Mouse (Mus musculus) heart, postnatal 10 days (tissue): ENCODE data around the gene Nol6. TPM values are rescaled to one million over a fixed set of nuclear protein-coding genes. Genes with fewer than 3 reads are reported as not detected.
"Not testable (repeated sequence)": the region's sequence is repeated elsewhere in the genome, so short reads cannot be mapped to it uniquely, and the experiment has no call there.

Experiments used
- DNase-seq, 2 experiments: peaks; one replicate each; pipeline ENCODE4 v3.0.0; 2021
- intact Hi-C: fragments of 180-260 bp; cut with DNase I; formaldehyde crosslinking; loops from one replicate; pipeline ENCODE4 v1.15.1; 2025
- total RNA-seq, 2 experiments: library from RNA; stranded (reverse); gene quantifications; 2 replicates each; pipeline ENCODE4 v1.2.3; 2021

Nol6 gene
- total RNA-seq, 2 experiments from 2014 or later, result 21.3 to 22.8 TPM

DNA sequence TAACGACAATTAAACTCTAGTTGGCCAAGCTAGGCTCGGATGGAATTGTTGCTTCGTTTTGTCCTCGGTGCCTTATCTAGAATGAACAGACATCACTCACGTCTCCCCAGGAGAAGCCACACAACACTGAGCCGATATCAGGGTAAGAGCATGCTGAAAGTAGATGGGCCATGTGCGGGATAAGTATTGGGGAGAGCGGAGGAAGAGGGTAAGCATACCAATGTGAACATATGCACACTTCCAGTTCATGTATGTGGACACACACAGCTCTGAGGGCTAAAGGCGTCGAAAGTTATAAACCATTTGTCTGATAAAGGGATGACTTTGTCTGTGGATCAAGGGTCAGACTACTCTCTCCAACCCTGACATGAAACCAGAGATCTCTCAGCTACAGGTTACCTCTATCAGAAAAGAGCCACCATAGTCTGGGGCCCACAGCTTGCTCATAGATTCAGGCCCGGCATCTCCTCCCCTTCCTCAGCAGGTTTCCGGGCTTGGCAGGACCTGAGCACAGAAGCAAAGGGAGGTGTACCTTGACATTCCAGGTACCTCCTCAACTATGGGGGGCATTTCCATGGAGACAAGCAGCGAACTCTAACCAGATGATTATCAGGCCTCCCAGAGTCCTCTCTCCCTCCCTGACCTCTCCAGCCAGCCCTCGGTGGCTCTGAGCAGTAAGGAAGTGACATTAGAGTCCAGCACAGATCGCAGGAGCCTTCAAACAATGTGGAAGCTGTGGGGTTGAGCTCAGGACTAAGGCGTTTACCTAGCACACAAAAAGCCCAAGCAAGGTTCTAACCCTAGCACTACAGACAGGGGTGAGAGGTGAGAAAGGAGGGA is 36.6 kb downstream of the Nol6 start:
- DNase-seq, result no peak
- intact Hi-C loops, result no loop called here

DNA sequence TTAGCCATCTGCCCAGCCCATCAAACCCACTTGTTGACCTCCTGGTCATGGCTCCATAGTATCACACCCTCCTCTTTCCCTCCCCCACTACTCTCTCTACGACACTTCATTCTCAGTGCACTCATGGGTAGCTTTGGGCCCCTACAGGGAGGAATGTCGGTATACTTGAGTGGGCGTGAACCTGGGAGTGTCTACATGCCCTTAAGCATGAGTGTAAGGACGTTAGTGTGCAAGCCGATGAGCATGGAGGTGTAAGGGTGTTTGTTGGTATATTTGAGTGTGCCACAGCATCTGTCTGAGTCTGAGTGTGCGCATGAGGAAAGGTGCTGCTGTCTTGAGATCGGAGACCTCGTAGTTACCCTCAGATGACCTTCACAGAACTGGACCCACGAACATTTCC is 37.3 kb downstream of the Nol6 start:
- intact Hi-C loops, result no loop called here
- DNase-seq, result no peak

DNA sequence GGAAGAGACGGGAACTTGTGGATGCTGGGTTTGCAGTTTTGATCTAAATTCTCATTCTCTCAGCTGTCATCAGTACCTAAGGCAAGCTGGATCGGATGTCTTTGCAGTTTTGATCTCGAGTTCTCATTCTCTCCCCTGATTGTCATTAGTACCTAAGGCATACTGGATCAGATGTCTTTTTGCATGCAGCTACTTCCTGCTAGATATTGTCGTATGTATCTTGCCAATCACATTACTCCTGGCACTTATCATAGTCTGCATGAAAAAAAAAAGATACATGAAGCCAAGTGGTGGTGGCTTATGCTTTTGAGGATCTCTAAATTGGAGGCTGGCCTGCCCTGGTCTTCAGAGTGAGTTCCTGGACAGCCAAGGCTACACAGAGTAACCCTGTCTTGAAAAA is 39.4 kb downstream of the Nol6 start:
- intact Hi-C loops, result no loop called here
- DNase-seq, result no peak

DNA sequence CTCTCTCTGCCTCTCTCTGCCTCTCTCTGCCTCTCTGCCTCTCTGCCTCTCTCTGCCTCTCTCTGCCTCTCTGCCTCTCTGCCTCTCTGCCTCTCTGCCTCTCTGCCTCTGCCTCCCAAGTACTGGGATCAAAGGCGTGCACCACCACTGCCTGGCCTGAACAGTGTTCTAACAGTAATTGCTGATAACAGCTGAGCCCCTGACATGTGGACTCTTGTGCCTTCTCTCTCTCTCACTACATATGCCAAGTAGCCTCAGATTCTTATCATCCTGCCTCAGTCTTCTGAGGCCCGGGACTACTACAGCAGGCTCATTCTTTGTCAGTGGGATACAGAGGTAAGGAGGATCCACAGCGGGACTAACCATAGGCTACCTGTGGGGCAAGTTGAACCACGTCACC is 41.5 kb downstream of the Nol6 start:
- intact Hi-C loops, DNase-seq: not testable (repeated sequence)

DNA sequence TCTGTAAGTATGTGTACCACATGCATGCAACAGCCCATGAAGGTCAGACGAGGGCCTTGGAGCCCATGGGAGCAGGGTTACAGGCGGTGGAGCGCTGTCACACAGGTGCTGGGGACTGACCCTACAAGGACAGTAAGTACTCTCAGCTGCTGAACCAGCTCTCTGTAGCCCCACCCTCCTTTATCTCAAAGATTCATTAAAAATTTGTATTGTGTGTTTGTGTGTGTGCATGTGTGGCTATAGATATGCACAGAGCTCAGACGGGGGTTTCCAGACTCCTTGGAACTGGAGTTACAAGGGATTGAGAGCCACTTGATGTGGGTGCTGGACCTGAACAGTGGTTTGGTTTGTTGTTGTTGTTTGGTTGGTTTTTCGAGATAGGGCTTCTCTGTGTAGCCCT is 42.5 kb downstream of the Nol6 start:
- no peak for DNase-seq
- intact Hi-C loops, result no loop called here

DNA sequence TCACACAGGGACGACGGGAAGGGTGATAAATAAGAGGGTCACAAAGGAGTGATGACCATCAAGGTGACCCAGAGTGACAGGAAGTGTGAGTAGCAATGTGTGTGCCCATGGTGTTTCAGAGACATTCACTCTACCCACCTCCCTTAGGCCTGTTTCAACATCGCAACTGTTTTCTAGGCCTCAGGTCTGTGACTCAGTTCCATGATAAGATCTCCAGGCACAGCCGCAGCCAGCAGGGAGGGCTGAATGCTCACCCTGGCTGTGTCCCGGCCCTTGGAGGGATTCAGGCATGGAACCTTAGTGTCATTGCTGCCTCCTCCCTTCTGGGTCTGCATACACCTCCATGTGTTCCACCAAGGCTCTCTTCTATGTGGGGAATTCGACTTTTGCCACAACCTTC is 45.5 kb downstream of the Nol6 start:
- intact Hi-C loops, result no loop called here
- DNase-seq, result no peak

DNA sequence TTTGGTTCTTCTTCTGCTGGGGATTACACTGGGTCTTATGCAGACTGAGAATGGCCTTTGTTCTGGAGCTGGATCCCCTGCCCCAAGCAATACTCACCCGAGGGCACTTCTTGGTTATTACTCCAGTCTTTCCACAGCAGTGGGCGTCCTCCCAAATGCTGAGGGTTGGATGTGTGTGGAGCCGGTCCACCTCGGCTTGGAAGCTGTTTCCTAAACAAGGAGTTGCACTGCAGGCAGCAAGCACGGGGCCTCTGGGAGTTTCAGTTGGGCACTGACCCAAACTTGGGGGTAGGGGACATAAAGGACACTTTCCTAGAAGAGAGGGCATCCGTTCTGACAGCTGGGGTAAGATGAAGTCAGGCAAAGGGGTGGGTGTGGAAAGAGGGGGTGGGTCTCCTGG is 49.8 kb downstream of the Nol6 start:
- DNase-seq, result no peak
- intact Hi-C loops, result no loop called here

DNA sequence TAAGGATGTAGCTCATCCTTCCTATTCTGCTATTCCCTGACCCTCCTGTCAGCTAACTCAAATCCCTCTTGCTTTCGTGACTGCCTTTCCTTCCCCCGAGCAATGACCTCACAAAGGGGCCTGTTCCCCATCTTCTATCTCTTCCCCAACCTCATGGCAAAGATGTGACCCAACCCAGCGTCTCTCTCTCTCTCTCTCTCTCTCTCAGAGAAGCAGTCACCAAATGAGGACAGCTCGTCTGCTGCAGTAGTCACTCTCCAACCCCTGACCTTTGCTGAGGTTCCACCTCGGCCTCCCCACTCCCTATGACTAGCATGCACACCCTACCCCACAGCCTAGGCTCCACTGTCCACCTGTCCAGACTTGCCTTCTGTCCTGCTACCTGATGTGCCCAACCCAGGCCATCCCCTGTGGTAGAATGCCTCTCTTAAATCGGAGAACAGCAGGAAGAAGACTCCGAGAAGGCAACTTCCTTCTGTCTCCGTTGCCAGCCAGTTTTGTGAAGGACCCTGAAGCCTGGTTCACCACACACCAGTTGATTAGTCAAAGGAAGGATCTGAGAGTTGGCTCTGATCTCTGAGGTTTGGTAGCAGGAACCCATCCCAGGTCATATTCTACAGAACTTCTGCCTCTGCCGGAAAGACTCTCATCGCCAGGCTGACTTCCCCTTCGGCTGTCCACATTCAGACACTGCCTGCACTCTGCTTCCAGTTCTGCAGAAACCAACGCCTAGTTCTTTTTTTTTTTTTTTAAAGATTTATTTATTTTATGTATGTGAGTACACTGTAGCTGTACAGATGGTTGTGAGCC is 51.0 kb downstream of the Nol6 start:
- no peak for DNase-seq
- intact Hi-C loops, result no loop called here

DNA sequence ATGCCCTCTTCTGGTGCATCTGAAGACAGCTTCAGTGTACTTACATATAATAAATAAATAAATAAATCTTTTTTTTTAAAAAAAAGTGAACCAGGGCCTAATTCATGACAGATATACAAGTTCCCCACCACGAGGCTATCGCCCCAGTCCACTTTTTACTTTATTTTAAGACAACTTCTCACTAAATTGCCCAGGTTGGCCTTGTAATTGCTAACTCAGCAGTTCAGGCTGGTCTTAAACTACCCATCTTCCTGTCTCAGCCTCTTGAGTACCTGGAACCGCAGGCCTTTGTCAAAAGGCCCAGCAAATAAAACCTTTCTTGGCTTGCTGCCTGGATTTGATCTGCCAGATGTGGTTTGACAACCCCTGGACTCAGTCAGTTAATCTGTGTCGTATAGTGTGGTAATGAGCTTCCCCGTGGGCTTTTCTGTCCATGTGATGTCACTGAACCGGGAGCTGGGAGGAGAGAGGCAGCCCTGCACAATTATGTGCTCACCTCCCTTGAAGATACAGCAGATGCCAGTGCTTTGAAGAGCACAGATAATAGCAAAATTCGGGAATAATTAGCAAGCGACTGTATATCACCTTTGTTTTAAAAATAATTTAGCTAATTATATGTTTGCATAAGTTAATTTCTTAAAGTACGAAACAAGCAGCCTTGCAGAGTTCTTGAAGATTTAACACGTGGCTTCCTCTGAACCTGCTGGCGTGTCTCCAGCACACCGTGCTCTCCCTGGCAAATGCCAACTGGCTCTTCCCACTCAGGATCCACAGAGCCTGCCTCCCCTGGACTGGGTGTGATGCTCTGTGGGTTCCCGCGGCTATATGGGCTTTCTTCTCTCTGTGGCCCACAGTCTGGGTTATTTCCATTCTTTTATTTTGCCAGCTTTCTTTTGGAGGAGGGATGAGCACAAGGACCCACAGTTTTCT is 52.5 kb downstream of the Nol6 start:
- intact Hi-C loops, result no loop called here
- no peak for DNase-seq

DNA sequence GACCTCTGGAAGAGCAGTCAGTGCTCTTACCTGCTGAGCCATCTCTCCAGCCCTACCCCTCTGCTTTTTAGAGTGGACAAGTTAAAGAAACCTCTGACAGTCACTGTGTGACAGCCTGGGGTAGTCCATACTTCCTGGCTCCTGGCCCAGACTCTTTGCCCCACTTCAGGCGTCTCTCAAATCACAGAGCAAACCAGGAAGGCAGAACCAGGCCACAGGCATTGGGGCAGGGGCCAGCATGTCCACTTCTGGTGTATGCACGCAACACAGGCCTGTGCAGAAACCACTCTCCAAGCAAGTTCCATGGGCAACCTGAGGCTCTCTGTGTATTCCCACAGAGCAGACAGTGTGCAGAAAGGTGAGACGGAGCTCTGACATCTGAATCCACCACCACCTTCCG is 59.1 kb downstream of the Nol6 start:
- DNase-seq, result no peak
- intact Hi-C loops, result no loop called here

Other genes starting within 250 kb of the Nol6 start
- gene Spink4, start 204.4 kb downstream of the Nol6 start, total RNA-seq, result 1 to 10 TPM; 1.1 to 2.1 TPM
- gene Bag1, start 176.2 kb downstream of the Nol6 start, total RNA-seq, result 100 to 1,000 TPM; 202 to 209 TPM
- gene Chmp5, start 176.0 kb downstream of the Nol6 start, total RNA-seq, result 10 to 100 TPM; 38.9 to 43.7 TPM
- gene Nfx1, start 153.5 kb downstream of the Nol6 start, total RNA-seq, result 10 to 100 TPM; 27.7 to 30.5 TPM
- 10 to 100 TPM; 35.0 to 36.4 TPM for gene Aqp7, start 76.3 kb downstream of the Nol6 start, total RNA-seq
- under 1 TPM in 1 of 2 experiments, not detected in 1; 0.53 TPM for gene Aqp3, start 26.3 kb downstream of the Nol6 start, total RNA-seq
- 100 to 1,000 TPM; 123 to 137 TPM for gene Ube2r2, start 11.3 kb upstream of the Nol6 start, total RNA-seq
- 10 to 100 TPM; 66.2 to 67.4 TPM for gene Ubap2, start 150.7 kb upstream of the Nol6 start, total RNA-seq
- gene Dcaf12, start 190.4 kb upstream of the Nol6 start, total RNA-seq, result 10 to 100 TPM; 40.6 to 44.9 TPM
- 10 to 100 TPM; 38.9 to 43.5 TPM for gene Ubap1, start 224.5 kb upstream of the Nol6 start, total RNA-seq